Mouse (Mus musculus) MEL (cell line): Measurements from ENCODE around the gene Retreg1.

Experiments
- CHD2 ChIP-seq: IDR thresholded peaks from 2 replicates; pipeline ENCODE4 v1.6.1; 2011; ENCODE audit warnings: low read length, improper control_type of control experiment
- CTCF ChIP-seq, 3 experiments: IDR thresholded peaks in 2 of 3; conservative IDR thresholded peaks in 1 of 3; 2 replicates each; pipeline ENCODE4 v1.5.1; 2011 to 2012; ENCODE audit warnings: low read length in 3 of 3, low read depth in 2 of 3, mild to moderate bottlenecking in 2 of 3, improper control_type of control experiment in 1 of 3, inconsistent platforms in 1 of 3, mixed read lengths in 1 of 3, moderate library complexity in 1 of 3; ENCODE audit not compliant: control insufficient read depth in 1 of 3, insufficient read depth in 1 of 3, poor library complexity in 1 of 3, severe bottlenecking in 1 of 3
- EP300 ChIP-seq, 2 experiments: IDR thresholded peaks; 2 replicates each; pipeline ENCODE4 v1.6.1; 2011; ENCODE audit warnings: improper control_type of control experiment in 2 of 2, low read length in 2 of 2, low read depth in 1 of 2, mild to moderate bottlenecking in 1 of 2
- GABPA ChIP-seq: IDR thresholded peaks from 2 replicates; pipeline ENCODE4 v1.6.1; 2012; ENCODE audit warnings: low read depth, mild to moderate bottlenecking, inconsistent platforms, low read length, improper control_type of control experiment, moderate library complexity
- GATA1 ChIP-seq: IDR thresholded peaks from 2 replicates; pipeline ENCODE4 v1.6.1; 2011; ENCODE audit warnings: low read depth, low read length, improper control_type of control experiment
- MXI1 ChIP-seq: IDR thresholded peaks from 2 replicates; pipeline ENCODE4 v1.6.1; 2011; ENCODE audit warnings: mild to moderate bottlenecking, low read depth, low read length, improper control_type of control experiment
- NRF1 ChIP-seq: IDR thresholded peaks from 2 replicates; pipeline ENCODE4 v1.6.1; 2014; ENCODE audit warnings: low read depth, mild to moderate bottlenecking, inconsistent platforms, low read length, improper control_type of control experiment, moderate library complexity; ENCODE audit not compliant: poor library complexity, insufficient read depth, severe bottlenecking
- POLR2A ChIP-seq, 2 experiments: IDR thresholded peaks; 2 replicates each; pipeline ENCODE4 v1.6.1; 2011 to 2012; ENCODE audit warnings: low read length in 2 of 2, mild to moderate bottlenecking in 2 of 2, control low read depth in 1 of 2, improper control_type of control experiment in 1 of 2, low read depth in 1 of 2, moderate library complexity in 1 of 2; ENCODE audit not compliant: control insufficient read depth in 1 of 2, insufficient read depth in 1 of 2, poor library complexity in 1 of 2
- SIN3A ChIP-seq: IDR thresholded peaks from 2 replicates; pipeline ENCODE4 v1.6.1; 2012; ENCODE audit warnings: low read length, improper control_type of control experiment, inconsistent platforms
- TAL1 ChIP-seq: IDR thresholded peaks from 2 replicates; pipeline ENCODE4 v1.6.1; 2012; ENCODE audit warnings: mild to moderate bottlenecking, inconsistent platforms, low read length, moderate library complexity, mixed read lengths
- TCF12 ChIP-seq: IDR thresholded peaks from 2 replicates; pipeline ENCODE4 v1.6.1; 2014; ENCODE audit warnings: low read depth, mild to moderate bottlenecking, inconsistent platforms, low read length, improper control_type of control experiment, moderate library complexity
- UBTF ChIP-seq: IDR thresholded peaks from 2 replicates; pipeline ENCODE4 v1.6.1; 2012; ENCODE audit warnings: low read depth, mild to moderate bottlenecking, inconsistent platforms, low read length, improper control_type of control experiment, moderate library complexity, borderline replicate concordance; ENCODE audit not compliant: insufficient read depth
- ZC3H11A ChIP-seq: IDR thresholded peaks from 2 replicates; pipeline ENCODE4 v1.6.1; 2012; ENCODE audit warnings: low read depth, mild to moderate bottlenecking, inconsistent platforms, low read length, improper control_type of control experiment

- TF ChIP-seq ZC3H11A (no peak), SIN3A (no peak), GABPA (no peak), CTCF (IDR thresholded peaks at IDR 0.05 in 2 of 3, conservative IDR thresholded peaks at IDR 0.05 in 1 of 3; ENCODE audit: control insufficient read depth in 1 of 3, insufficient read depth in 1 of 3, low read depth in 2 of 3, low read length in 3 of 3, poor library complexity in 1 of 3, severe bottlenecking in 1 of 3) (no peak), TAL1 (no peak), POLR2A (IDR thresholded peaks at IDR 0.05; ENCODE audit: control insufficient read depth in 1 of 2, insufficient read depth in 1 of 2, low read depth in 1 of 2, low read length in 2 of 2, poor library complexity in 1 of 2) (no peak), UBTF (no peak), CHD2 (no peak), EP300 (IDR thresholded peaks at IDR 0.05; ENCODE audit: low read depth in 1 of 2, low read length in 2 of 2) (no peak), GATA1 (no peak), MXI1 (no peak), NRF1 (no peak), TCF12 (no peak)
These were observed 83.2 kb downstream of the Retreg1 start for GRCm38 (mm10) chr15:25926171-25926570.
